Mouse (Mus musculus) C2C12 (cell line): ENCODE results near the gene Acot4. TPM values are rescaled to one million over a fixed set of nuclear protein-coding genes. Genes with fewer than 3 reads are reported as not detected.
"Not testable (repeated sequence)": the region's sequence is repeated elsewhere in the genome, so short reads cannot be mapped to it uniquely, and the experiment has no call there.

Experiments used
- H3K27me3 ChIP-seq: one replicate; pipeline ENCODE4 v1.6.1; 2011; ENCODE audit not compliant: control insufficient read depth, insufficient read depth, insufficient read length
- H3K36me3 ChIP-seq: one replicate; pipeline ENCODE4 v1.6.1; 2011; ENCODE audit not compliant: control insufficient read depth, insufficient read depth
- H3K4me3 ChIP-seq: one replicate; pipeline ENCODE4 v1.5.1; 2011; ENCODE audit warnings: mild to moderate bottlenecking, control low read depth; ENCODE audit not compliant: poor library complexity, insufficient read depth, severe bottlenecking
- H3K79me2 ChIP-seq: one replicate; pipeline ENCODE4 v1.6.1; 2011; ENCODE audit not compliant: control insufficient read depth, insufficient read depth
- H3K79me3 ChIP-seq: one replicate; pipeline ENCODE4 v1.6.1; 2011; ENCODE audit warnings: low read depth, control low read depth
- H3ac ChIP-seq: one replicate; pipeline ENCODE3; 2011; ENCODE audit warnings: low read depth; ENCODE audit not compliant: control insufficient read depth, insufficient read length
- CEBPB ChIP-seq: IDR thresholded peaks from one replicate; pipeline ENCODE4 v1.6.1; 2011; ENCODE audit warnings: low read depth, mild to moderate bottlenecking, control low read depth, moderate library complexity
- CTCF ChIP-seq: IDR thresholded peaks from one replicate; pipeline ENCODE4 v1.5.1; 2011; ENCODE audit not compliant: control insufficient read depth, insufficient read depth, insufficient read length
- FOSL1 ChIP-seq: IDR thresholded peaks from one replicate; pipeline ENCODE4 v1.8.0; 2011; ENCODE audit warnings: mild to moderate bottlenecking, low read length; ENCODE audit not compliant: poor library complexity, insufficient read depth, severe bottlenecking
- MAX ChIP-seq: IDR thresholded peaks from one replicate; pipeline ENCODE4 v1.6.1; 2011; ENCODE audit warnings: mild to moderate bottlenecking, control low read depth
- MYOD1 ChIP-seq: IDR thresholded peaks from one replicate; pipeline ENCODE4 v1.6.1; 2011; ENCODE audit warnings: low read depth; ENCODE audit not compliant: control insufficient read depth, insufficient read length
- MYOG ChIP-seq: IDR thresholded peaks from one replicate; pipeline ENCODE4 v1.6.1; 2011; ENCODE audit not compliant: control insufficient read depth, insufficient read length; ENCODE audit errors: extremely low read depth
- USF1 ChIP-seq: IDR thresholded peaks from one replicate; pipeline ENCODE4 v1.6.1; 2011; ENCODE audit warnings: low read depth, mild to moderate bottlenecking, control low read depth, moderate library complexity
- polyA plus RNA-seq: library from polyadenylated mRNA; unstranded; fragments of >200 nt; fragmentation: generic; extraction: Trizol; gene quantifications from one replicate; pipeline ENCODE4 v1.2.1, GENCODE M21; 2012; ENCODE audit warnings: missing spikeins

Gene Acot4
- polyA plus RNA-seq, 1 experiment = under 0.01 TPM

DNA sequence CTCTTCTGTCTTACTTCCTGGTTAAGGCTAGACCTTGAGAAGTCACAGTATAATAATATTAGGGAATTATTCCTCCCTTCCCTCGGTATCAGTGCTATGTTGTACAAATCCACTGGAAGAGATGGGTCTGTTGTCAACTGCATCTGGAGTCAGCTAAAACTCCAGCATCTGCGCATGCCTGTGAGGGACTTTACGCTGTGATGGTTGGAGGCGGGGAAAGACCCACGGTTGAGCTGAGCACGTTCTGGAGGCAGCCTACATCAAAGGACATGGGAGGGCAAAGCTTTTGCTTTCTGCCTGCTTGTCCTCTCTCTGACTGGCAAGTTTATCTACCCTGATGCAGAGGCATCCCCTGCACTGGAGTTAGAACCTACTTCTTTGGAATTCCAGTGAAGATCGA is 12.3 kb upstream of the Acot4 start:
- Histone ChIP-seq H3K27me3 (no peaks in the 10 kb centered on the region), H3ac (no peak overlapping the region), H3K79me3 (no peaks in the 10 kb centered on the region), H3K36me3 (no peaks in the 10 kb centered on the region), H3K4me3 (no peak overlapping the region), H3K79me2 (no peaks in the 10 kb centered on the region)
- TF ChIP-seq MAX (no peak), MYOG (no peak), MYOD1 (no peak), CEBPB (no peak), CTCF (no peak), USF1 (no peak), FOSL1 (no peak)

DNA sequence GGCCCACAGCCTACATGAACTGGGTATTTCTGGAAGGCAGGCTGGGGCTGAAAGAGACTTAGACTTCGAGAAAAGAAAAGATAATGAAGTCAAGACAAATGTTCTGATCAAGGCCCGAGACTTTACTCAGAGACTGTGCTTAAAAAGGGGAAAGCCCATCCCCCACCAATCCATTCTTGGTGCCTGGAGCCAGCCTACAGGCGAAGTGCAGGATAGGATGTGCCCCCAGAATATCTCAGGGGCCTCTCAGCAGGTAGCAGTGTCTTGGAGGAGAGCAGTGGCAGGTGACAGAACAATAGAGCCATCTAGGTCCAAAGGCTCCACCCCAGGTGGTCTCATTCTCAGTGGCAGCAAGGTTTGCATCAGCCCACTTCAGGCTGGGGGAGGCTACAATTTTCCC is 9.9 kb upstream of the Acot4 start:
- H3ac ChIP-seq, H3K79me3 ChIP-seq, H3K4me3 ChIP-seq, H3K27me3 ChIP-seq, H3K36me3 ChIP-seq, H3K79me2 ChIP-seq: not testable (repeated sequence)

DNA sequence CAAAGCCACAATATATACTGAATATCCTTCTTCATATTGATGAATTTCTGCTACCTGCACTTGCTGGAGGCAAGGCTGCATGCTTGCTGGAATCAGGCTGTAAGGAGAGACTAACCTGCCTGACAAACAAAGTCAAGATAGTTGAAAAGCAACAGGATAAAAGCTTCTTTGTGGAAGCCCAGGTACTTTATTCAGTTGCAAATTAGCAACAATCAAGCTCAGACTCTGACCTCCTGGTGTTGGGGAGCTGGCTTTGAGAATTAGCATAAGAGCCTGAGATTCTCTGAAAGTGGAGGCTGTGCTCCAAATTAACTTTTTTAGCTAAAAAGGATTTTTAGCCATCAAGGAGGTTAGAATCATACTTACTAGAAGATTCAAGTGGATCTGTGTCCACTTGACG is 9.1 kb upstream of the Acot4 start:
- not testable (repeated sequence) for H3ac ChIP-seq, H3K36me3 ChIP-seq, H3K4me3 ChIP-seq, H3K27me3 ChIP-seq, H3K79me2 ChIP-seq, H3K79me3 ChIP-seq

- no peak overlapping the region for H3ac ChIP-seq
- H3K79me2 ChIP-seq = no peaks in the 10 kb centered on the region
- TF ChIP-seq CEBPB (no peak), MYOD1 (no peak), MAX (peak; percentile 51), USF1 (peak; percentile 71), MYOG (no peak), CTCF (peak; percentile 64), FOSL1 (no peak)
- no peak overlapping the region for H3K4me3 ChIP-seq
- no peaks in the 10 kb centered on the region for H3K27me3 ChIP-seq
- no peaks in the 10 kb centered on the region for H3K79me3 ChIP-seq
- H3K36me3 ChIP-seq = no peaks in the 10 kb centered on the region
These were observed 7.4 kb upstream of the Acot4 start for GRCm38 (mm10) chr12:84030659-84031332.

GRCm38 (mm10) chr12:84032854-84033253 is 5.3 kb upstream of the Acot4 start:
- Histone ChIP-seq H3K4me3 (no peak overlapping the region), H3K27me3 (no peaks in the 10 kb centered on the region), H3ac (no peak overlapping the region), H3K79me2 (no peaks in the 10 kb centered on the region), H3K79me3 (no peaks in the 10 kb centered on the region), H3K36me3 (no peaks in the 10 kb centered on the region)
- TF ChIP-seq MAX (no peak), MYOD1 (no peak), FOSL1 (no peak), CTCF (no peak), CEBPB (no peak)

DNA sequence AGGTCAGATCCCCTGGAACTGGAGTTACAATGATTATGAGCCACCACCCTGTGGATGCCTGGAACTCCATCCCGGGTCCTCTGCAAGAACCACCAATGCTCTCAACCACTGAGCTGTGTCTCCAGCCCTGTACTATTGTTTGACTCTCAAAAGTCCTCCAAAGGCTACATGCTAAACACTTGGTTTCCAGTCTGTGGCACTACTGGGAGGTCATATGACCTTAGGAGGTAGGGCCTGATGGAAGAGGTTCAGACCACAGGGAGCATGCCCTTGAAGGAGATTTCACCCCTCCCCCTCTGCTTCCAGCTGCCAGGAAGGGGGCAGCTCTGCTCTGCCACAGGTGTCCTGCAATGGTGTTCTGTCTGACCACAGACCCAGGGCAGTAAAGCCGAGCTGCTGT is 4.9 kb upstream of the Acot4 start:
- not testable (repeated sequence) for H3K27me3 ChIP-seq, H3K36me3 ChIP-seq, H3K79me3 ChIP-seq, H3K4me3 ChIP-seq, H3K79me2 ChIP-seq, H3ac ChIP-seq

- Histone ChIP-seq H3K79me3 (no peaks in the 10 kb centered on the region), H3K36me3 (no peaks in the 10 kb centered on the region), H3K27me3 (no peaks in the 10 kb centered on the region), H3K79me2 (no peaks in the 10 kb centered on the region), H3ac (no peak overlapping the region), H3K4me3 (no peak overlapping the region)
- no peak for TF ChIP-seq FOSL1
- TF ChIP-seq CTCF = no peak
- TF ChIP-seq USF1 = no peak
- TF ChIP-seq MYOD1 = no peak
- TF ChIP-seq MAX = no peak
- no peak for TF ChIP-seq CEBPB
- no peak for TF ChIP-seq MYOG
These were observed 4.1 kb upstream of the Acot4 start for GRCm38 (mm10) chr12:84034108-84034507.

- H3K4me3 ChIP-seq, H3K36me3 ChIP-seq, H3ac ChIP-seq, H3K79me3 ChIP-seq, H3K27me3 ChIP-seq, H3K79me2 ChIP-seq: not testable (repeated sequence)
These were observed 522 bp downstream of the Acot4 start, which contains the start of gene Gm49366 for GRCm38 (mm10) chr12:84038691-84039111. TSS of gene Gm49366 (plus strand) at chr12:84038935.
